Mouse (Mus musculus) embryonic facial prominence, embryonic 14.5 days (tissue): ENCODE measurements around the gene Gemin7. TPM values are rescaled to one million over a fixed set of nuclear protein-coding genes. Genes with fewer than 3 reads are reported as not detected.
A peak's percentile ranks its signal among the peaks of the same experiment; 100 is the strongest.

Source experiments
- ATAC-seq: fragments of 200-750 bp; cut with Nextera tagmentation; 2 replicates; pipeline ENCODE4 v1.8.0; 2017; ENCODE audit warnings: low read depth, moderate number of reproducible peaks, moderate TSS enrichment
- DNase-seq: peaks from one replicate; pipeline ENCODE4 v3.0.0-alpha.2; 2015; ENCODE audit warnings: low spot score
- H3K27ac ChIP-seq: fragments of 300-500 bp; sonication (generic); replicated peaks from 2 replicates; pipeline ENCODE4 v1.5.1; 2014; ENCODE audit warnings: low read depth, mild to moderate bottlenecking, low read length, moderate library complexity
- H3K27me3 ChIP-seq: fragments of 300-500 bp; sonication (generic); replicated peaks from 2 replicates; pipeline ENCODE4 v1.6.1; 2014; ENCODE audit warnings: low read length; ENCODE audit not compliant: control insufficient read depth, insufficient read depth
- H3K36me3 ChIP-seq: fragments of 300-500 bp; sonication (generic); 2 replicates; pipeline ENCODE4 v1.6.1; 2014; ENCODE audit warnings: low read length, mixed read lengths; ENCODE audit not compliant: control insufficient read depth, insufficient read depth
- H3K4me1 ChIP-seq: fragments of 300-500 bp; sonication (generic); 2 replicates; pipeline ENCODE4 v1.6.1; 2014; ENCODE audit warnings: antibody characterized with exemption, low read length; ENCODE audit not compliant: control insufficient read depth, insufficient read depth
- H3K4me2 ChIP-seq: fragments of 300-500 bp; sonication (generic); 2 replicates; pipeline ENCODE4 v1.6.1; 2014; ENCODE audit warnings: low read depth, mild to moderate bottlenecking, low read length, moderate library complexity, mixed read lengths
- H3K4me3 ChIP-seq: fragments of 300-500 bp; sonication (generic); 2 replicates; pipeline ENCODE4 v1.5.1; 2014; ENCODE audit warnings: low read depth, mild to moderate bottlenecking, low read length
- H3K9ac ChIP-seq: fragments of 300-500 bp; sonication (generic); 2 replicates; pipeline ENCODE4 v1.6.1; 2014; ENCODE audit warnings: low read depth, mild to moderate bottlenecking, low read length, moderate library complexity, mixed read lengths
- H3K9me3 ChIP-seq: fragments of 300-500 bp; sonication (generic); 2 replicates; pipeline ENCODE4 v1.6.1; 2016; ENCODE audit warnings: low read length; ENCODE audit not compliant: control insufficient read depth
- WGBS: fragments of 180-500 bp; shearing (Covaris S2); extraction: QIAGEN DNeasy Blood & Tissue Kit; methylation state at CpG from one replicate; pipeline ENCODE4 v1.1.7; 2014; 5-methylcytosine and 5-hydroxymethylcytosine counted together
- polyA plus RNA-seq: library from polyadenylated mRNA; unstranded; fragments of >200 nt; fragmentation: Nextera tagmentation; extraction: Ambion mirVana; gene quantifications from 2 replicates; pipeline ENCODE4 v1.2.1, GENCODE M21; 2014

Gemin7 gene
- polyA plus RNA-seq, 1 experiment from 2014 or later: 142 TPM

- no peaks in the 10 kb centered on the region for H3K9me3 ChIP-seq
- no peaks in the 10 kb centered on the region for H3K27me3 ChIP-seq
- no peak overlapping the region for H3K4me2 ChIP-seq
- H3K27ac ChIP-seq: no peak overlapping the region
- H3K9ac ChIP-seq: no peak overlapping the region
- H3K36me3 ChIP-seq: peaks cover 68% of the 10 kb centered on the region
- ATAC-seq: peak; percentile 31; the same call in 1 of the 2 replicates
- no peaks in the 10 kb centered on the region for H3K4me1 ChIP-seq
- 71% methylated on average over 10 of the region's 10 CpGs for WGBS
- no peak overlapping the region for H3K4me3 ChIP-seq
- DNase-seq: no peak
These were observed 46.3 kb downstream of the Gemin7 start for GRCm38 (mm10) chr7:19531077-19531476.

GRCm38 (mm10) chr7:19525105-19525481, 52.3 kb downstream of the Gemin7 start:
- no peak for ATAC-seq
- Histone ChIP-seq H3K4me1 (peaks cover 8% of the 10 kb centered on the region; the same call in 1 of the 2 replicates), H3K9ac (no peak overlapping the region), H3K4me3 (no peak overlapping the region), H3K9me3 (no peaks in the 10 kb centered on the region), H3K36me3 (peaks cover 18% of the 10 kb centered on the region), H3K27me3 (peaks cover 56% of the 10 kb centered on the region), H3K4me2 (no peak overlapping the region), H3K27ac (no peak overlapping the region)
- WGBS: 63% methylated on average over 2 of the region's 2 CpGs
- DNase-seq: no peak

GRCm38 (mm10) chr7:19524420-19525104, 52.8 kb downstream of the Gemin7 start:
- H3K9me3 ChIP-seq: no peaks in the 10 kb centered on the region
- peaks cover 12% of the 10 kb centered on the region for H3K36me3 ChIP-seq
- ATAC-seq (peak; percentile 16; the same call in 1 of the 2 replicates), DNase-seq (no peak)
- 14% methylated on average over 23 of the region's 24 CpGs for WGBS
- H3K27me3 ChIP-seq: peaks cover 62% of the 10 kb centered on the region
- H3K4me2 ChIP-seq: peak overlapping the region; percentile 86
- peak overlapping the region; percentile 54 for H3K9ac ChIP-seq
- peaks cover 8% of the 10 kb centered on the region; the same call in 1 of the 2 replicates for H3K4me1 ChIP-seq
- peak overlapping the region; percentile 45 for H3K4me3 ChIP-seq
- no peak overlapping the region for H3K27ac ChIP-seq

- ATAC-seq: peak; percentile 76
- Histone ChIP-seq H3K36me3 (peaks cover 6% of the 10 kb centered on the region; the same call in 1 of the 2 replicates), H3K27me3 (peaks cover 69% of the 10 kb centered on the region), H3K9me3 (no peaks in the 10 kb centered on the region), H3K4me3 (peak overlapping the region; percentile 45), H3K9ac (peak overlapping the region; percentile 54), H3K27ac (no peak overlapping the region), H3K4me2 (peak overlapping the region; percentile 86), H3K4me1 (peaks cover 8% of the 10 kb centered on the region; the same call in 1 of the 2 replicates)
- WGBS: under 1% methylated on average over 44 of the region's 64 CpGs
- DNase-seq: peak; percentile 63
These were observed 53.5 kb downstream of the Gemin7 start for GRCm38 (mm10) chr7:19523757-19524419.

GRCm38 (mm10) chr7:19523017-19523756, 54.2 kb downstream of the Gemin7 start:
- H3K4me2 ChIP-seq: peak overlapping the region; percentile 86
- DNase-seq (no peak), ATAC-seq (no peak)
- 15% methylated on average over 34 of the region's 72 CpGs for WGBS
- no peaks in the 10 kb centered on the region for H3K9me3 ChIP-seq
- H3K4me3 ChIP-seq: peak overlapping the region; percentile 45
- H3K4me1 ChIP-seq: peaks cover 8% of the 10 kb centered on the region; the same call in 1 of the 2 replicates
- no peak overlapping the region for H3K27ac ChIP-seq
- H3K36me3 ChIP-seq: no peaks in the 10 kb centered on the region
- H3K9ac ChIP-seq: peak overlapping the region; percentile 54
- H3K27me3 ChIP-seq: peaks cover 76% of the 10 kb centered on the region

- WGBS: 11% methylated on average over 15 of the region's 23 CpGs
- Histone ChIP-seq H3K36me3 (no peaks in the 10 kb centered on the region), H3K4me1 (peaks cover 8% of the 10 kb centered on the region), H3K4me3 (peak overlapping the region; percentile 14; the same call in 1 of the 2 replicates), H3K27me3 (peaks cover 78% of the 10 kb centered on the region), H3K4me2 (peak overlapping the region; percentile 43), H3K9me3 (no peaks in the 10 kb centered on the region), H3K9ac (peak overlapping the region; percentile 53), H3K27ac (no peak overlapping the region)
- DNase-seq: no peak
- no peak for ATAC-seq
These were observed 57.4 kb downstream of the Gemin7 start for GRCm38 (mm10) chr7:19520032-19520431.

- H3K36me3 ChIP-seq: no peaks in the 10 kb centered on the region
- H3K4me2 ChIP-seq: peak within 1 kb of the TSS; percentile 43
- no peaks in the 10 kb centered on the region for H3K9me3 ChIP-seq
- H3K4me1 ChIP-seq: no peaks in the 10 kb centered on the region; the same call in 1 of the 2 replicates
- H3K9ac ChIP-seq: peak within 1 kb of the TSS; percentile 54
- peak within 1 kb of the TSS; percentile 17 for H3K4me3 ChIP-seq
- H3K27ac ChIP-seq: no peak within 1 kb of the TSS
- DNase-seq (no peak), ATAC-seq (no peak)
- 10% methylated on average over 9 of the region's 29 CpGs for WGBS
- peaks cover 56% of the 10 kb centered on the region for H3K27me3 ChIP-seq
These were observed 59.6 kb downstream of the Gemin7 start, which contains the start of gene Nkpd1 for GRCm38 (mm10) chr7:19517652-19518365. TSS of gene Nkpd1 (plus strand) at chr7:19517838.
